Mouse (Mus musculus) cerebellum, adult 2 months (tissue): ENCODE measurements at regions not wholly inside any gene's neighbourhood (a gene's known extent, or its start where the extent isn't known, plus 50 kb on each side); places are given as distances from the start of the nearest gene placed in this dataset.

ENCODE experiments used
- CTCF ChIP-seq: fragments of 200-500 bp; IDR thresholded peaks from 2 replicates; pipeline ENCODE4 v1.5.1; 2011; ENCODE audit warnings: low read depth, mild to moderate bottlenecking, control low read depth, low read length, moderate library complexity, borderline replicate concordance; ENCODE audit not compliant: insufficient read depth
- POLR2A ChIP-seq: fragments of 200-500 bp; IDR thresholded peaks from 2 replicates; pipeline ENCODE4 v1.6.1; 2011; ENCODE audit warnings: low read length, control low read depth, borderline replicate concordance; ENCODE audit not compliant: insufficient read depth

DNA sequence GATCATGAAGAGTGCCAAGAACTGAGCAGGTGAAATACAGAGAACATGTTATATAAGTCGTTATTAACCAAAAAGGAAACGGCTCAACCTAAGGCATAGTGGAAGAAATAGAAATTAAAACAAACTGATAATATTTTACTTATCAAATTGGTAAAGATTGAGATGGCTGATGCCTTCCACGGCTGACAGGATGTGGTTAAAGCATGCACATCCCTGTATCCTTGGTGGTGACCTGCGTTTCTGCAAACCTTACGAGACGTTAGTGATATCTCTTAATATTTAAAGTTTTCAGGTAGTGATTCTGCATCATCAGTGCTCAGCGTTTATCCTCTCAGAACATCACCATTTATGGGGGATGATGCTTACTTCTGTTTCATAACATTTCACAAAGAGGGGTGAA lies 939.5 kb upstream of the 4930412O13Rik start:
- TF ChIP-seq POLR2A (no peak), CTCF (no peak)
